Mouse (Mus musculus): Measurements from ENCODE around the gene Tmem86b.

DNA sequence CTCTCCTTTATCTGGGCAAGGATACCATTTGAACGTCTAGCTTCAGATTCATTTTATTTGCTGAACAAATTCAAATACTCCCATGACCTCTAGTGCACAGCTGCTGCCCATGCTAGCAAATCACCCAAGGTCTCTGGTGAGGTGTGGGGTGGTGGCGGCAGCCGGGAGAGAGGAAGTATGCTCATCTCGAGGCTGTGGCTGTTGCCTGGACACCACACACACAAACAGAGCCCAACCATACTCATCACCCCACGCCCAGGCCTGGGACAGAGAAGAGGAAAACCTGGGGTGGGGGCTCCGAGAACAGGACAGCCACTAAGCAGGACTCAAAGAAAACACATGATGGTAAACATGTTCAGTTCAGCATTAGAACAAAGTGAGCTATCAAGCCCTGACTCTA, 16.1 kb upstream of the Tmem86b start:
- no peak for TF ChIP-seq NRF1 (IDR thresholded peaks at IDR 0.05; ENCODE audit: low read depth, low read length)
- no peak for TF ChIP-seq USF1 (IDR thresholded peaks at IDR 0.05; ENCODE audit: low read depth, low read length)
- TF ChIP-seq CTCF (conservative IDR thresholded peaks at IDR 0.05 in 1 of 2, IDR thresholded peaks at IDR 0.05 in 1 of 2; ENCODE audit: low read depth in 2 of 2, low read length in 2 of 2), result no peak
- no peak for TF ChIP-seq PAX5 (IDR thresholded peaks at IDR 0.05; ENCODE audit: low read length)
- TF ChIP-seq UBTF (IDR thresholded peaks at IDR 0.05; ENCODE audit: low read depth, low read length), result no peak
- no peak for TF ChIP-seq MYC (IDR thresholded peaks at IDR 0.05; ENCODE audit: low read depth, low read length)
- no peak for TF ChIP-seq MEF2A (IDR thresholded peaks at IDR 0.05; ENCODE audit: borderline replicate concordance, low read depth, low read length)
- no peak for TF ChIP-seq MAX (IDR thresholded peaks at IDR 0.05; ENCODE audit: low read length)
- TF ChIP-seq EP300 (IDR thresholded peaks at IDR 0.05; ENCODE audit: low read length), result no peak
- TF ChIP-seq POLR2A (IDR thresholded peaks at IDR 0.05; ENCODE audit: low read depth, low read length), result no peak

Measured in CH12.LX (cell line).